Mouse (Mus musculus) forebrain, embryonic 14.5 days (tissue): ENCODE results near the gene Rnf148. TPM values are rescaled to one million over a fixed set of nuclear protein-coding genes. Genes with fewer than 3 reads are reported as not detected.

Experiments
- ATAC-seq: fragments of 200-750 bp; cut with Nextera tagmentation; 2 replicates; pipeline ENCODE4 v1.8.0; 2017; ENCODE audit warnings: mild to moderate bottlenecking, moderate library complexity
- DNase-seq: peaks from one replicate; pipeline ENCODE4 v3.0.0-alpha.2; 2015; ENCODE audit warnings: low spot score
- H3K27ac ChIP-seq: fragments of 300-500 bp; sonication (generic); 2 replicates; pipeline ENCODE4 v1.5.1; 2014; ENCODE audit warnings: low read depth, mild to moderate bottlenecking, control low read depth, low read length, moderate library complexity
- H3K27me3 ChIP-seq: fragments of 300-500 bp; sonication (generic); replicated peaks from 2 replicates; pipeline ENCODE4 v1.6.1; 2014; ENCODE audit warnings: low read length, control low read depth, mixed read lengths; ENCODE audit not compliant: control insufficient read depth, insufficient read depth
- H3K36me3 ChIP-seq: fragments of 300-500 bp; sonication (generic); 2 replicates; pipeline ENCODE4 v1.6.1; 2014; ENCODE audit warnings: low read length, control low read depth; ENCODE audit not compliant: control insufficient read depth, insufficient read depth
- H3K4me1 ChIP-seq: fragments of 300-500 bp; sonication (generic); 2 replicates; pipeline ENCODE4 v1.6.1; 2014; ENCODE audit warnings: antibody characterized with exemption, low read length, control low read depth; ENCODE audit not compliant: control insufficient read depth, insufficient read depth
- H3K4me2 ChIP-seq: fragments of 300-500 bp; sonication (generic); 2 replicates; pipeline ENCODE4 v1.6.1; 2014; ENCODE audit warnings: mild to moderate bottlenecking, control low read depth, low read length
- H3K4me3 ChIP-seq: fragments of 300-500 bp; sonication (generic); 2 replicates; pipeline ENCODE4 v1.5.1; 2014; ENCODE audit warnings: low read depth, low read length, control low read depth
- H3K9ac ChIP-seq: fragments of 300-500 bp; sonication (generic); 2 replicates; pipeline ENCODE4 v1.6.1; 2014; ENCODE audit warnings: mild to moderate bottlenecking, low read length, control low read depth, moderate library complexity
- H3K9me3 ChIP-seq: fragments of 300-500 bp; sonication (generic); replicated peaks from 2 replicates; pipeline ENCODE4 v1.6.1; 2016; ENCODE audit warnings: low read length, control low read depth, mixed read lengths; ENCODE audit not compliant: control insufficient read depth
- WGBS: fragments of 180-500 bp; shearing (Covaris S2); extraction: QIAGEN DNeasy Blood & Tissue Kit; methylation state at CpG from one replicate; pipeline ENCODE4 v1.1.7; 2014; 5-methylcytosine and 5-hydroxymethylcytosine counted together
- polyA plus RNA-seq: library from polyadenylated mRNA; unstranded; fragments of >200 nt; fragmentation: Nextera tagmentation; extraction: Ambion mirVana; gene quantifications from 2 replicates; pipeline ENCODE4 v1.2.1, GENCODE M21; 2014

Rnf148 gene
- polyA plus RNA-seq, 1 experiment from 2014 or later = not detected

DNA sequence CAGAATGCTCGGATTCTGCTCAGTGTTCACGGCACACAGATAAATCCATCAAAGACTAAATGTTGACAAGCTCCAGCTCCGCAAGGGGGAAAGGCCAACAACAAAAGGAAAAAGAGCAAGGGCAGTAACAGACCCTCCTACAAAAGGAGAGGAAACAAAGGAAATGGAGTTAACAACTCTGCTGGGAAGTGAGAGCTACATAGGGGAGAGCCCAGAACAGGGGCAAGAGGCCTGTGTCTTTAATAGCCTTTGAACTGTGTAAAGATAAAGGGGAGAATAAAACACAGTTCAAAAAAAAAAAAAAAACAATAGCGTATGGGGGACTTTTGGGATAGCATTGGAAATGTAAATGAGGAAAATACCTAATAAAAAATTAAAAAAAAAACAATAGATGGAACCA lies 24.5 kb downstream of the Rnf148 start:
- H3K4me2 ChIP-seq = no peak overlapping the region
- H3K4me3 ChIP-seq = no peak overlapping the region
- no peaks in the 10 kb centered on the region for H3K9me3 ChIP-seq
- no peaks in the 10 kb centered on the region for H3K36me3 ChIP-seq
- H3K27ac ChIP-seq = no peak overlapping the region
- no peaks in the 10 kb centered on the region for H3K4me1 ChIP-seq
- H3K9ac ChIP-seq = no peak overlapping the region
- WGBS = 18% methylated on average over 4 of the region's 4 CpGs
- DNase-seq = no peak
- no peak for ATAC-seq
- no peaks in the 10 kb centered on the region for H3K27me3 ChIP-seq

Other genes with a start within 250 kb of the Rnf148 start
- not detected in 2 replicates for gene Rnf133, start 4.8 kb downstream of the Rnf148 start, polyA plus RNA-seq
- 4.3 and 5.1 TPM in 2 replicates for gene Cadps2, start 184.3 kb upstream of the Rnf148 start, polyA plus RNA-seq